Mouse (Mus musculus) intestine, postnatal 0 days (tissue): ENCODE measurements around the gene Kcnq5. TPM values are rescaled to one million over a fixed set of nuclear protein-coding genes. Genes with fewer than 3 reads are reported as not detected.

Experiments
- ATAC-seq: fragments of 200-750 bp; cut with Nextera tagmentation; 2 replicates; pipeline ENCODE4 v1.8.0; 2017; ENCODE audit warnings: mild to moderate bottlenecking, moderate TSS enrichment, moderate library complexity
- H3K27ac ChIP-seq: fragments of 300-500 bp; sonication (generic); 2 replicates; pipeline ENCODE4 v1.5.1; 2014; ENCODE audit warnings: mild to moderate bottlenecking, low read depth, low read length, moderate library complexity
- H3K27me3 ChIP-seq: fragments of 300-500 bp; sonication (generic); replicated peaks from 2 replicates; pipeline ENCODE4 v1.6.1; 2014; ENCODE audit warnings: low read length, mixed read lengths; ENCODE audit not compliant: control insufficient read depth, insufficient read depth
- H3K36me3 ChIP-seq: fragments of 300-500 bp; sonication (generic); 2 replicates; pipeline ENCODE4 v1.6.1; 2014; ENCODE audit warnings: mild to moderate bottlenecking, moderate library complexity; ENCODE audit not compliant: control insufficient read depth, insufficient read depth
- H3K4me1 ChIP-seq: fragments of 300-500 bp; sonication (generic); replicated peaks from 2 replicates; pipeline ENCODE4 v1.6.1; 2014; ENCODE audit warnings: antibody characterized with exemption, low read length, mixed read lengths; ENCODE audit not compliant: control insufficient read depth, insufficient read depth
- H3K4me2 ChIP-seq: fragments of 300-500 bp; sonication (generic); replicated peaks from 2 replicates; pipeline ENCODE4 v1.6.1; 2014; ENCODE audit warnings: low read depth, mild to moderate bottlenecking, moderate library complexity
- H3K4me3 ChIP-seq: fragments of 300-500 bp; sonication (generic); 2 replicates; pipeline ENCODE4 v1.5.1; 2014; ENCODE audit warnings: low read depth, low read length
- H3K9ac ChIP-seq: fragments of 300-500 bp; sonication (generic); 2 replicates; pipeline ENCODE4 v1.6.1; 2014; ENCODE audit warnings: mild to moderate bottlenecking, low read depth, low read length
- H3K9me3 ChIP-seq: fragments of 300-500 bp; sonication (generic); 2 replicates; pipeline ENCODE4 v1.6.1; 2016; ENCODE audit warnings: mixed run types; ENCODE audit not compliant: control insufficient read depth
- CTCF ChIP-seq: sonication (generic); IDR thresholded peaks from 2 replicates; pipeline ENCODE4 v1.5.1; 2016; ENCODE audit warnings: low read depth, mild to moderate bottlenecking, control low read depth, antibody characterized with exemption, moderate library complexity
- WGBS: fragments of 180-500 bp; shearing (Covaris S2); extraction: QIAGEN DNeasy Blood & Tissue Kit; methylation state at CpG from one replicate; pipeline ENCODE4 v1.1.7; 2014; 5-methylcytosine and 5-hydroxymethylcytosine counted together
- polyA plus RNA-seq: library from polyadenylated mRNA; unstranded; fragments of >200 nt; fragmentation: Nextera tagmentation; extraction: Ambion mirVana; gene quantifications from 2 replicates; pipeline ENCODE4 v1.2.1, GENCODE M21; 2015

Kcnq5 gene
- polyA plus RNA-seq, 1 experiment from 2014 or later = 0.40 TPM

- Histone ChIP-seq H3K4me2 (no peak overlapping the region), H3K9ac (no peak overlapping the region), H3K27me3 (no peaks in the 10 kb centered on the region), H3K9me3 (no peaks in the 10 kb centered on the region), H3K27ac (no peak overlapping the region), H3K36me3 (no peaks in the 10 kb centered on the region), H3K4me1 (no peaks in the 10 kb centered on the region), H3K4me3 (no peak overlapping the region)
- no peak for TF ChIP-seq CTCF
- no peak for ATAC-seq
Observed at GRCm38 (mm10) chr1:21543909-21544308, 417.8 kb downstream of the Kcnq5 start.

DNA sequence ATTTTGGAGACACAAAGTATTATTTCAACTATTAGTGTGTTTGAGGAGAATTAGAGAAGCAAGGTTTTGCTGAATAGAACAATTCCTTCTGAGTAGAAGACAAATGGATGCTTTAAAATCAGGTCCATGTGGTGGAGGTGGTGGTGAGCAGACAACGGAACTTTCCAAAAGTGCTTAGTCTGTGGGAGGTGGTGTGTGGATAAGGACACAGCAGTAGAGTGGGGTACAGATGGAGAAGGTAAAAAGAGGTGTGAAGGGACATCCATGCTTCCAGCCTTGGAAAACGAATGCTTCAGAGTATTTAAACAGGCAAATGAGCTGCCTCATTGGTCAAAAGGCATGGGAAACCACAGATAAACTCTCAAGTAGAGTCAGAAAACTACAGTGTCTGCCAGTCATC, 422.3 kb downstream of the Kcnq5 start:
- H3K4me2 ChIP-seq = no peak overlapping the region
- no peak overlapping the region for H3K4me3 ChIP-seq
- ATAC-seq = no peak
- no peak overlapping the region for H3K27ac ChIP-seq
- H3K4me1 ChIP-seq = no peaks in the 10 kb centered on the region
- 80% methylated on average over 2 of the region's 2 CpGs for WGBS
- H3K36me3 ChIP-seq = no peaks in the 10 kb centered on the region
- H3K27me3 ChIP-seq = no peaks in the 10 kb centered on the region
- H3K9ac ChIP-seq = no peak overlapping the region
- TF ChIP-seq CTCF = no peak
- no peaks in the 10 kb centered on the region for H3K9me3 ChIP-seq

- Histone ChIP-seq H3K9me3 (no peaks in the 10 kb centered on the region), H3K36me3 (no peaks in the 10 kb centered on the region), H3K4me2 (no peak overlapping the region), H3K4me1 (no peaks in the 10 kb centered on the region), H3K27ac (no peak overlapping the region), H3K4me3 (no peak overlapping the region), H3K27me3 (no peaks in the 10 kb centered on the region), H3K9ac (no peak overlapping the region)
- ATAC-seq = no peak
- TF ChIP-seq CTCF = no peak
- 60% methylated on average over 1 of the region's 1 CpGs for WGBS
Observed at GRCm38 (mm10) chr1:21530823-21531222, 430.9 kb downstream of the Kcnq5 start.

- H3K4me3 ChIP-seq = no peak overlapping the region
- TF ChIP-seq CTCF = 0 out of 2 replicates have a peak, but pooled peaks have one; percentile 11
- H3K9me3 ChIP-seq = no peaks in the 10 kb centered on the region
- H3K36me3 ChIP-seq = no peaks in the 10 kb centered on the region
- no peak overlapping the region for H3K9ac ChIP-seq
- H3K4me1 ChIP-seq = no peaks in the 10 kb centered on the region
- no peak overlapping the region for H3K4me2 ChIP-seq
- H3K27me3 ChIP-seq = no peaks in the 10 kb centered on the region
- no peak for ATAC-seq
- 74% methylated on average over 10 of the region's 10 CpGs for WGBS
- no peak overlapping the region for H3K27ac ChIP-seq
Observed at GRCm38 (mm10) chr1:21521995-21522394, 439.7 kb downstream of the Kcnq5 start.

GRCm38 (mm10) chr1:21521475-21521874, 440.3 kb downstream of the Kcnq5 start:
- Histone ChIP-seq H3K27ac (no peak overlapping the region), H3K4me3 (no peak overlapping the region), H3K4me1 (no peaks in the 10 kb centered on the region), H3K36me3 (no peaks in the 10 kb centered on the region), H3K9ac (no peak overlapping the region), H3K4me2 (no peak overlapping the region), H3K9me3 (no peaks in the 10 kb centered on the region), H3K27me3 (no peaks in the 10 kb centered on the region)
- no peak for ATAC-seq
- no peak for TF ChIP-seq CTCF
- WGBS = 91% methylated on average over 8 of the region's 8 CpGs

DNA sequence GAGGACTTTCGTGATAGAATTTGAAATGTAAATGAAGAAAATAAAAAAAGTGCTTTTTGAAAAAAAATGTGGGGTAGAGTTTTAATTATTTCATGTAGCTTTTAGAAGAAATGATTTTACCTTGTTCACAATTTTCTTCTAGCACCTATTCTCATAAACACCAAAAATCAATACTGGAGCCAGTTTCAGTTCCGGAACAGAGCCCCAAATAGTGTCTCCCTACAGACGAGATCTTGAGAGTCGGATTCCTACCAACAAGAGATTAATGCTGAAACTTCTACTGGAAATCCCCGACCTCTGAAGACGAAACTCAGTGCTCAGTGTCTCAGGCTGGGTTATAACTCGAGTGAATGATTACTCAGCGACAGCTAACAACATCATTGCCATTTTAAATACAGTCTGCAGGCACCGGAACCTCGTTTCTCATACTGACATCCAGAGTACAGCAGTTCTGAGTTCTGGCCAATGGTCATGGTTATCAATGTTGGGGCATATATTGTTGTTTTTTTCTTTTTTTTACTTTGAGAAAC, 441.6 kb downstream of the Kcnq5 start:
- TF ChIP-seq CTCF = no peak
- Histone ChIP-seq H3K36me3 (no peaks in the 10 kb centered on the region), H3K4me3 (no peak overlapping the region), H3K9me3 (no peaks in the 10 kb centered on the region), H3K27ac (no peak overlapping the region), H3K9ac (no peak overlapping the region), H3K4me1 (no peaks in the 10 kb centered on the region), H3K27me3 (no peaks in the 10 kb centered on the region), H3K4me2 (no peak overlapping the region)
- ATAC-seq = no peak
- WGBS = 76% methylated on average over 10 of the region's 10 CpGs

GRCm38 (mm10) chr1:21506665-21507064, 455.1 kb downstream of the Kcnq5 start:
- H3K4me2 ChIP-seq = no peak overlapping the region
- no peak overlapping the region for H3K9ac ChIP-seq
- no peak for ATAC-seq
- H3K27ac ChIP-seq = no peak overlapping the region
- no peaks in the 10 kb centered on the region for H3K9me3 ChIP-seq
- no peaks in the 10 kb centered on the region for H3K4me1 ChIP-seq
- H3K4me3 ChIP-seq = no peak overlapping the region
- no peaks in the 10 kb centered on the region for H3K27me3 ChIP-seq
- H3K36me3 ChIP-seq = no peaks in the 10 kb centered on the region
- 69% methylated on average over 7 of the region's 7 CpGs for WGBS
- no peak for TF ChIP-seq CTCF
